Mouse (Mus musculus): ENCODE measurements around the gene Lmo7. TPM values are rescaled to one million over a fixed set of nuclear protein-coding genes. Genes with fewer than 3 reads are reported as not detected.

The Lmo7 gene
- polyA plus RNA-seq, 2 experiments, result 2.2 to 2.4 TPM

GRCm38 (mm10) chr14:101946711-101947516, 217.2 kb downstream of the Lmo7 start:
- Histone ChIP-seq H3K9ac (replicated peaks) (no peak overlapping the region), H3K27ac (no peak overlapping the region), H3K4me2 (ENCODE audit: low read depth) (no peak overlapping the region), H3K9me3 (ENCODE audit: control insufficient read depth, low read length) (no peaks in the 10 kb centered on the region), H3K4me3 (ENCODE audit: insufficient read depth in 1 of 2, low read depth in 2 of 2, low read length in 2 of 2) (no peak overlapping the region), H3K36me3 (replicated peaks; ENCODE audit: control insufficient read depth, insufficient read depth, low read depth) (no peaks in the 10 kb centered on the region), H3K4me1 (replicated peaks; ENCODE audit: control insufficient read depth in 2 of 2, insufficient read depth in 2 of 2, low read length in 1 of 2) (peaks cover 0 to 3% of the 10 kb centered on the region in 2 experiments; a peak in 2 of 4 replicates), H3K27me3 (ENCODE audit: control insufficient read depth, insufficient read depth, low read length) (no peaks in the 10 kb centered on the region)
- TF ChIP-seq CTCF (IDR thresholded peaks at IDR 0.05; ENCODE audit: low read depth) (peak; percentile 56), EP300 (IDR thresholded peaks at IDR 0.05; ENCODE audit: low read depth) (no peak)
- WGBS (ENCODE audit: insufficient replicate concordance), result 44% methylated on average over 21 of the region's 21 CpGs
- ATAC-seq (ENCODE audit: insufficient read depth) (no peak), DNase-seq (ENCODE audit: low read depth in 3 of 3, low spot score in 3 of 3) (no peak)

DNA sequence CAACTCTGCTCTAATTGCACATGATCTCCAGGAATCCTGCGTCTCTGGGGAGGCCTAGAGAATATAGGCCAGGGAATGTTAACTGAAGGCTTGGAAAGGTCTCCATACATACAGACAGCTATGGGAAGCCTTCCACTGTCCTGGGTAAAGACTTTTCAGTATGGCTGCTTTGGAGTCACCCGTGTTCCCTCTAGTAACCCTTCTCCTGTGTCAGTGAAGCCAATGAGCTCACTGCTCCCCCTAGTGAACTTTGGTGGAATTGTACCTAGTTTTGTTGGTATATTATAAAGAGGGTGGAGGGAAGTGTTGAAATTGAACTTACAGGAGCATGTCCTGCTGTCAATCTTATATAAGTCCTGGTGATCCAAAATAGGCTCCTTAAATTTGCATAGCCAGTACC, 219.4 kb downstream of the Lmo7 start:
- peak in 1 of 3 experiments; percentile 2 for DNase-seq (ENCODE audit: low read depth in 3 of 3, low spot score in 3 of 3)
- H3K9ac ChIP-seq (replicated peaks), result no peak overlapping the region
- no peaks in the 10 kb centered on the region for H3K9me3 ChIP-seq (ENCODE audit: control insufficient read depth, low read length)
- TF ChIP-seq CTCF (IDR thresholded peaks at IDR 0.05; ENCODE audit: low read depth), result peak; percentile 60
- TF ChIP-seq EP300 (IDR thresholded peaks at IDR 0.05; ENCODE audit: low read depth), result no peak
- H3K36me3 ChIP-seq (replicated peaks; ENCODE audit: control insufficient read depth, insufficient read depth, low read depth), result no peaks in the 10 kb centered on the region
- H3K4me1 ChIP-seq (replicated peaks; ENCODE audit: control insufficient read depth in 2 of 2, insufficient read depth in 2 of 2, low read length in 1 of 2), result no peaks in the 10 kb centered on the region
- no peak for ATAC-seq (ENCODE audit: insufficient read depth)
- no peak overlapping the region for H3K4me2 ChIP-seq (ENCODE audit: low read depth)
- H3K27ac ChIP-seq, result no peak overlapping the region
- 43% methylated on average over 2 of the region's 2 CpGs for WGBS (ENCODE audit: insufficient replicate concordance)
- no peaks in the 10 kb centered on the region for H3K27me3 ChIP-seq (ENCODE audit: control insufficient read depth, insufficient read depth, low read length)
- H3K4me3 ChIP-seq (ENCODE audit: insufficient read depth in 1 of 2, low read depth in 2 of 2, low read length in 2 of 2), result no peak overlapping the region

DNA sequence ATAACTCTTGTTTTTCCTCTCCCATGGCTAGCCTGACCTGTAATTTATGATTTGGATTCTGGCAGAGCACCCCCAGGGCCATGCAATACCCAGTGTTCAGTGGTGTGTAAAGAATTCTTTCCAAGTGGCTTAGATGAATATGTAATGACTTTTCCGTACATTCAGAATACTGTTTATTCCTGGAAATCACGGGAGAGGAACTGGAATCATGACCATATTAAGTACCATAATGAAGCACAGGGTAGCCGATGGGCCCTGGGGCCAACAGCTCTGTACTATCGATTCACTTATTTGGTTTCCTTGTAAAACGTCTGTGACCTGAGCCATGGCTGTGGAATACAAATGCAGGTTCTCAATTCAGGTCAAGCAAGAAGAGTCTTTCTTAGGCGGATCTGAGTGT, 221.3 kb downstream of the Lmo7 start:
- Histone ChIP-seq H3K9me3 (ENCODE audit: control insufficient read depth, low read length) (no peaks in the 10 kb centered on the region), H3K4me2 (ENCODE audit: low read depth) (no peak overlapping the region), H3K27ac (no peak overlapping the region), H3K4me1 (replicated peaks; ENCODE audit: control insufficient read depth in 2 of 2, insufficient read depth in 2 of 2, low read length in 1 of 2) (no peaks in the 10 kb centered on the region), H3K9ac (replicated peaks) (no peak overlapping the region), H3K4me3 (ENCODE audit: insufficient read depth in 1 of 2, low read depth in 2 of 2, low read length in 2 of 2) (no peak overlapping the region), H3K27me3 (ENCODE audit: control insufficient read depth, insufficient read depth, low read length) (no peaks in the 10 kb centered on the region), H3K36me3 (replicated peaks; ENCODE audit: control insufficient read depth, insufficient read depth, low read depth) (no peaks in the 10 kb centered on the region)
- DNase-seq (ENCODE audit: low read depth in 3 of 3, low spot score in 3 of 3) (no peak), ATAC-seq (ENCODE audit: insufficient read depth) (no peak)
- WGBS (ENCODE audit: insufficient replicate concordance), result 70% methylated on average over 6 of the region's 6 CpGs
- no peak for TF ChIP-seq CTCF (IDR thresholded peaks at IDR 0.05; ENCODE audit: low read depth)

DNA sequence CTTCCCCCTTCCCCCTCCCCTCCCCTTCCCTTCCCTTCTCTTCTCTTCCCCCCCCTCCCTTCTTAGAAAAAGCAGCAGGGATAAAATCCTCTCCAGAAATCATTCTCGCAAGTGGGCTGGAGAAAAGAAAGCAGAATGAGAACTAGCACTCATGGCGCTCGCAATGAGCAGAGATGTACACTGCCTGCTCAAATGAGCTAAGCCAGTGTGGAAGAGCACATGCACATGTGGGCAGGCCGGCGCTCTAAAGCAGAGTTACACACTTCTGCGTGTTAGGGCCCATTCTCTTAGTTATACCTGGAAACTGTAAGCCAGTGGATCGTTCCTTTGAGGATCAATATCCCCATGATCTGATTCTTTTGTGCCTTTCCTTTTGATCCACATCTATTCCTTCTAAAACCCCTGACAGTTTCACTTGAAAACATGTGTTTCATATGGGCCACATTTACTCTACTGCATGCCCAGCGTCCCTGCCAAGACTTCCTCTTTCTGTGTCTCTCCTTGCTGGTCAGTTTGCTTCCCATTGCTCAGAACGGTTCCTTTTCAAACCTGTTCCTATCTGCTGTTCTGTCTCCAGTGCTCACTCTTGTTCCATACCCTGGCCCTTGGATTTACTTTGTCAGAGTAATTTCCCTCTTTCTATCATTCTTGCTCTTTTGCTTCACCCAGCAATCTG, 224.2 kb downstream of the Lmo7 start:
- no peak for TF ChIP-seq CTCF (IDR thresholded peaks at IDR 0.05; ENCODE audit: low read depth)
- no peak for TF ChIP-seq EP300 (IDR thresholded peaks at IDR 0.05; ENCODE audit: low read depth)
- no peak for ATAC-seq (ENCODE audit: insufficient read depth)
- Histone ChIP-seq H3K27me3 (ENCODE audit: control insufficient read depth, insufficient read depth, low read length) (no peaks in the 10 kb centered on the region), H3K27ac (no peak overlapping the region), H3K36me3 (replicated peaks; ENCODE audit: control insufficient read depth, insufficient read depth, low read depth) (no peaks in the 10 kb centered on the region), H3K9ac (replicated peaks) (no peak overlapping the region), H3K9me3 (ENCODE audit: control insufficient read depth, low read length) (no peaks in the 10 kb centered on the region), H3K4me3 (ENCODE audit: insufficient read depth in 1 of 2, low read depth in 2 of 2, low read length in 2 of 2) (no peak overlapping the region), H3K4me2 (ENCODE audit: low read depth) (no peak overlapping the region), H3K4me1 (replicated peaks; ENCODE audit: control insufficient read depth in 2 of 2, insufficient read depth in 2 of 2, low read length in 1 of 2) (no peaks in the 10 kb centered on the region)
- 47% methylated on average over 9 of the region's 9 CpGs for WGBS (ENCODE audit: insufficient replicate concordance)
- no peak for DNase-seq (ENCODE audit: low read depth in 3 of 3, low spot score in 3 of 3)

- H3K9me3 ChIP-seq (ENCODE audit: control insufficient read depth, low read length), result no peaks in the 10 kb centered on the region
Measured at GRCm38 (mm10) chr14:101964381-101964780, 234.6 kb downstream of the Lmo7 start.

More at GRCm38 (mm10) chr14:101964381-101964780, 234.6 kb downstream of the Lmo7 start:
- no peak for TF ChIP-seq CTCF (IDR thresholded peaks at IDR 0.05; ENCODE audit: low read depth)
- no peak for TF ChIP-seq EP300 (IDR thresholded peaks at IDR 0.05; ENCODE audit: low read depth)
- Histone ChIP-seq H3K4me1 (replicated peaks; ENCODE audit: control insufficient read depth in 2 of 2, insufficient read depth in 2 of 2, low read length in 1 of 2) (no peaks in the 10 kb centered on the region), H3K27ac (no peak overlapping the region), H3K4me3 (ENCODE audit: insufficient read depth in 1 of 2, low read depth in 2 of 2, low read length in 2 of 2) (no peak overlapping the region), H3K9ac (replicated peaks) (no peak overlapping the region), H3K4me2 (ENCODE audit: low read depth) (no peak overlapping the region), H3K27me3 (ENCODE audit: control insufficient read depth, insufficient read depth, low read length) (no peaks in the 10 kb centered on the region), H3K36me3 (replicated peaks; ENCODE audit: control insufficient read depth, insufficient read depth, low read depth) (no peaks in the 10 kb centered on the region)
- whole genome bisulfite sequencing (ENCODE audit: insufficient replicate concordance), result 63% methylated on average over 6 of the region's 6 CpGs
- ATAC-seq (ENCODE audit: insufficient read depth), result no peak
- DNase-seq (ENCODE audit: low read depth in 3 of 3, low spot score in 3 of 3), result no peak
